Mouse (Mus musculus): ENCODE results near the gene Rabif. TPM values are rescaled to one million over a fixed set of nuclear protein-coding genes. Genes with fewer than 3 reads are reported as not detected.
"Not testable (repeated sequence)": the region's sequence is repeated elsewhere in the genome, so short reads cannot be mapped to it uniquely, and the experiment has no call there.

Gene Rabif
- polyA plus RNA-seq, 1 experiment, result 5.0 TPM

DNA sequence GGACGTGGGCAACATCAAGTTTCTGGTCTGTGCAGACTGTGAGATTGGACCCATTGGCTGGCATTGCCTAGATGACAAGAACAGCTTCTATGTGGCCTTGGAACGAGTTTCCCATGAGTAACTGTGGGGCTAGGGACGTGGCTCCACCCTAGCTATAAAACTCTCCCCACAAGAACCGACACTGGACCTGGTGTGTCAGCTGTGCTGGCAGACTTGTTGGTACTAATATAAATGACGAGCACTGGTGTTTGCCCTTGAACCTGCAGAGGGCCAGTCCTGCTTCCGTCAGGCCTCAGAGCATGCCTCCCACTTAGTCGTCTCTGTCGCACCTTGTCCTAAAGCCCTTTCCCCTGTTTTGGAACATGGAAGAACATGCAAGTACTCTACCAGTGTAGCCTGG is 11.8 kb downstream of the Rabif start:
- Histone ChIP-seq H3K36me3 (replicated peaks; ENCODE audit: low read length) (peaks cover 67% of the 10 kb centered on the region), H3K9me3 (no peaks in the 10 kb centered on the region), H3K4me3 (replicated peaks) (no peak overlapping the region), H3K27me3 (replicated peaks) (no peaks in the 10 kb centered on the region), H3K4me1 (peaks cover 35% of the 10 kb centered on the region)
- TF ChIP-seq FLI1 (IDR thresholded peaks at IDR 0.05; ENCODE audit: low read length) (no peak), GATA1 (IDR thresholded peaks at IDR 0.05; ENCODE audit: borderline replicate concordance, low read length) (no peak)

DNA sequence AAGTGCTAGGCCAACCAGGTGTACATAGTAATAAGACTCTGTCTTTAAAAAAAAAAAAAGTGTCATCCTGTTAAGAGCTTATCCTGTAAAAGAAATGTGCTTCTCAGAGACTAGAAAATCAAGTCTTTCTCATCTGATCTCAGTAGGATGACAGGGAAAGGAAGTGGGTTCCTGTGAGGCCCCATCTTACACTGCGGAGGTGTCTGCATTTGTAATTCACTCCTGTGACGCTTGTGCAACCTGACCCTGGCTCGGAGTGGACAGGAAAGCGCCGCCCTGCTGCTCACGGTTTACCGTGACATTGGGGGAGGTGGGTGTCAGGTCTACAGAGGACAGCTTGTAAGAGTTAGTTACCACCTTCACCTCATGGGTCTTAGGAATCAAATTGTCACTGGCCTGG is 15.6 kb downstream of the Rabif start:
- no peaks in the 10 kb centered on the region for H3K9me3 ChIP-seq
- H3K27me3 ChIP-seq (replicated peaks), result peaks cover 13% of the 10 kb centered on the region
- H3K4me1 ChIP-seq, result peaks cover 41% of the 10 kb centered on the region
- peaks cover 49% of the 10 kb centered on the region for H3K36me3 ChIP-seq (replicated peaks; ENCODE audit: low read length)
- TF ChIP-seq FLI1 (IDR thresholded peaks at IDR 0.05; ENCODE audit: low read length) (no peak), GATA1 (IDR thresholded peaks at IDR 0.05; ENCODE audit: borderline replicate concordance, low read length) (no peak)
- no peak overlapping the region for H3K4me3 ChIP-seq (replicated peaks)

DNA sequence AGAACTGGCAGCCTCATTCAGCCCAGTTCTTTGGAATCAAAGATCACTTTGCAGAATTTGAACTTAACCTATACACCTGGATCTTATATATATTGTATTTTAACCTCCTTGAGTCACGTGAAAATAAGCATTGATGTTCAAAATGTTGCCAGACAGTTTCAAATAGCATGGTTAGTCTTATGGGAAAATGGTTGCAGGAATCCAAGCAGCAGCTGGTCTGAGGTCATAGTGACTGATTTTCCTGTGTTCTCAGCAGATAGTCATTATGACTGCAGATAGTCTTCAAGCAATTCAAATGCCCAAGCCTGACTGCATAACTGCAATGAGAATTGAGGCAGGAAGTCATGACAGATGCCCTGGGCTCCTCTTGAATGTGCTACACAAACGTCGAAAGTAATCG is 17.7 kb downstream of the Rabif start:
- peaks cover 19% of the 10 kb centered on the region for H3K27me3 ChIP-seq (replicated peaks)

DNA sequence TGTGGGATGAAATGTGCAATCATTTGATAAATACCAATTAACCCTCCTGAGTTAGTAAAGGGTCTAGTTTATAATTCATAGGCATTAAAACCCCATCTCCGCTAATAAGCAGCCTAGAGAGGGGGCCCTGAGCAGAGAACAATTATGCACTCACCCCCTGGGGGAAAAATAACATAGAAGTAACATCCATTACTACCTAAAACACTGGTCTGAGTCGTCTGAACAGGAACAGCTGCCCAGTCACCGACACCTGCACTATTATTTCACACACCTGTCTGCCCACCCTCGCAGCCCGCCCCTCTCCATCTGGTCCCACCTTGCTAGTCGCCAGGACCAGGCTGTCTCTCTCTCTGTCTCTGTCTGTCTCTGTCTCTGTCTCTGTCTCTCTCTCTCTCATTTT is 18.1 kb downstream of the Rabif start:
- Histone ChIP-seq H3K36me3 (replicated peaks; ENCODE audit: low read length) (peaks cover 23% of the 10 kb centered on the region), H3K27me3 (replicated peaks) (peaks cover 19% of the 10 kb centered on the region), H3K4me1 (peaks cover 56% of the 10 kb centered on the region), H3K9me3 (no peaks in the 10 kb centered on the region), H3K4me3 (replicated peaks) (no peak overlapping the region)
- TF ChIP-seq GATA1 (IDR thresholded peaks at IDR 0.05; ENCODE audit: borderline replicate concordance, low read length) (no peak), FLI1 (IDR thresholded peaks at IDR 0.05; ENCODE audit: low read length) (no peak)

More for the DNA sequence above, 17.7 kb downstream of the Rabif start:
- peaks cover 27% of the 10 kb centered on the region for H3K36me3 ChIP-seq (replicated peaks; ENCODE audit: low read length)
- TF ChIP-seq FLI1 (IDR thresholded peaks at IDR 0.05; ENCODE audit: low read length) (no peak), GATA1 (IDR thresholded peaks at IDR 0.05; ENCODE audit: borderline replicate concordance, low read length) (no peak)
- no peak overlapping the region for H3K4me3 ChIP-seq (replicated peaks)
- H3K4me1 ChIP-seq, result peaks cover 52% of the 10 kb centered on the region
- no peaks in the 10 kb centered on the region for H3K9me3 ChIP-seq

DNA sequence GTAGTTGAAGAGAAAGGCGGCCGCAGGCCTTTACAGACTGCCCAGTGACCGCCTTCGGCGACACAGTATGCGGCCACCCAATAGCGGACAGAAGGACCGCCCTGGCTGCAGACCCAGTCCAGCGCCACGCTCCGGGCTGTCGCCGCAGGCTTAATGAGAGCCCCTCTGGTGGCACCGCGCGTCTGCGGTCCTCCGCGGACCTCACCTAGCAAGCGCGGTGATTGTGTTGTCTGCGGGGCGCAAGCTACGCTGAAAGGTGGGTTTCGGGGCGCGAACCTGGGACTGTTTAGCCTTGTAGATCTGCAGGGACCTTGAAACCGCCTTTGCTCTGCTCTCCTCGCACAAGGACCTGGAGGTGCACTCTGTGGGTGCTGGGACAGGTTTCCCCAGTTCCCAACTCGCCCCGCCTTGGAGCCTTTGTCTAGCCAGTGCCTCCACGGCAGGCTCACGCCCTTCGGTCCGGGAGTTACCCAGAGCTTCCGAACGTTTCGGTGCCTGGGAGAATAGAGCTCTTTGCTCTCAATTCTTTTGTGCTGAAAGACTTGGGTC is 18.9 kb downstream of the Rabif start:
- TF ChIP-seq GATA1 (IDR thresholded peaks at IDR 0.05; ENCODE audit: borderline replicate concordance, low read length), result no peak
- TF ChIP-seq FLI1 (IDR thresholded peaks at IDR 0.05; ENCODE audit: low read length), result no peak
- H3K4me1 ChIP-seq, result peaks cover 53% of the 10 kb centered on the region
- H3K36me3 ChIP-seq (replicated peaks; ENCODE audit: low read length), result peaks cover 15% of the 10 kb centered on the region
- no peaks in the 10 kb centered on the region for H3K9me3 ChIP-seq
- H3K27me3 ChIP-seq (replicated peaks), result peaks cover 19% of the 10 kb centered on the region
- H3K4me3 ChIP-seq (replicated peaks), result peak overlapping the region; percentile 85

DNA sequence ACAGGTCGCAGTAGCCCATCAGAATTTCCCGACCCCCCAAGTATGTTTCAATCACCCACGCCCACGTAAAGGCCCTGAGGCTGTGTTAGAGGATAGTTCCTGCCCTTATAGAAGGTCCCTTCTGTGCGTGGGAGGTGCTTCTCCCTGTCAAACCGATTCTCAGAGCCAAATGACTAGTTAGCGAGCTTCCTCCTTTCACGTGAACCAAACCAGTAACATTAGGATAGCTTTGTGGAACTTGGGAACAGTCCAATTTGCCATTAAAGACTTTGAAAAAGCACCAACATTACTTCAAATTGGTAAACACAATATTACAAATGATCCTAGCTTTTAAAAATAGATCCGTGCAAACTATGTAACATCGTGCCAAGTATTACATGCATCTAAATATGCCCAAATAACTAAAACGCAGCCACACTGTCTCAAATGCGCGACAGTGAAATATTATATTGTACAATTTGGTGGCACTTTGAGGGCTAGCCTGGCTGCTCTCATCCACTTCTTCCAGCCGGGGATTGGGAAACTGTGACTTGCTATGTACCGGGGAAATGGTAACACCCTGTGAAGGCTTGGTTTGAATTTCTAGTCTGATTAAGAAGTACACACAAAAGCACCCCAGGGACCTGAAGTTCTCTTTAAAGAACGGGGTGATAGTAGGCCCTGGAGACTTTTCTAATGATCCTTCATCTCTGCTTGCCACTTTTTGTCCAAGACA is 19.6 kb downstream of the Rabif start:
- Histone ChIP-seq H3K4me1 (peaks cover 57% of the 10 kb centered on the region), H3K9me3 (no peaks in the 10 kb centered on the region), H3K36me3 (replicated peaks; ENCODE audit: low read length) (peaks cover 13% of the 10 kb centered on the region), H3K27me3 (replicated peaks) (peaks cover 19% of the 10 kb centered on the region), H3K4me3 (replicated peaks) (peak overlapping the region; percentile 85)
- no peak for TF ChIP-seq GATA1 (IDR thresholded peaks at IDR 0.05; ENCODE audit: borderline replicate concordance, low read length)
- no peak for TF ChIP-seq FLI1 (IDR thresholded peaks at IDR 0.05; ENCODE audit: low read length)

DNA sequence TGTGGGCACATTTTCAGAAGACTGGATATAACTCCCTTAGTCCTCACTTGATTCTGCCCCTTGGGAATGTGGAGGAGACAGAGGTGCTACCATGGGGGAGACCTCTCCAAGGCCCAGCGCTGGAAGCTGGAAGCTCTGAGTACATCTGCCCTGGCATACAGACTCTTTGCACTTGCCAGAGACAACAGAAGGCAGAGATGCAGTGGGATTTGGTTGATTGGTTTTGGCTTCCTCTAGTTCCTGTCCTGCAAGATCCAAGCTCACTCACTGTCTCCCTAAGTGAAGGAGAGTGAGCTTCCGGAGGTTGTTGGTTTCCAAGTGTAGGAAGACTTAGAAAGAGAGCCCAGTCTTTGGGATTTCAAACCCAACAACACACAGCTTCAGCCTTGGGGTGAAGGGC is 21.4 kb downstream of the Rabif start:
- TF ChIP-seq FLI1 (IDR thresholded peaks at IDR 0.05; ENCODE audit: low read length) (no peak), GATA1 (IDR thresholded peaks at IDR 0.05; ENCODE audit: borderline replicate concordance, low read length) (no peak)
- Histone ChIP-seq H3K9me3 (no peaks in the 10 kb centered on the region), H3K36me3 (replicated peaks; ENCODE audit: low read length) (no peaks in the 10 kb centered on the region), H3K4me1 (peaks cover 62% of the 10 kb centered on the region), H3K27me3 (replicated peaks) (peaks cover 19% of the 10 kb centered on the region), H3K4me3 (replicated peaks) (no peak overlapping the region)

DNA sequence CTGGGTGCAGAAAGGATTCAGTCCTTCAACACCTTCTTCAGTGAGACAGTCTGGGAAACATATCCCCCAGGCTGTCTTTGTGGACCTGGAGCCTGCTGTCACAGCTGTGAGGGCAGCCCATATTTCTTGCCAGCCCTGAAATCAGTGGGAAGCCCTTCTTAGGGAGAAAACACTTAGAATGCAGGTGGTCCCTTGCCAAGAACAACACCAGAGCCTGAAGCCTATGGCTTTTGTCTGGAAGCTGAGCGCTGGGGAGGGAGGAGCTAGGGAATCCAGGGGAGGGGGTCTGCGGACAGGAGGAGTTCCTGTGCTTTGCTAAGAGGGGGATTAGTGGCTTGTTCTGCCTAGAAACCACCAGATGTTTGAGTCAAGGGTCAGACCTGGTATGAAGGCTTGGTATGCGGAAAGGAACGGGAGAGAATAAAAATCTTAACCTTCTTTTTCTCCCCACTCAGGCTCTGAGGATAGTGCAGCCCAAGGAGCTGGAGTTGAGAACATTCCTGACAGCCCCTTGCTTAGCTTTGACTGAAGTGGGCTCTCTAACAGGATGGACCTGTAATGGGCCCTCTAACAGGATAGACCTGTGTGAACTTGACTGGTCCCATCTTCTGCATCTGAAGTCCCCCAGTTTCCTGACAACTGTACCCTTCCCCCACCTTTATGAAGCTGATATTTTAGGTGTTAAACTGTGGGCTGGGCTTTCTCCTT is 22.2 kb downstream of the Rabif start:
- H3K36me3 ChIP-seq (replicated peaks; ENCODE audit: low read length), result no peaks in the 10 kb centered on the region
- peaks cover 67% of the 10 kb centered on the region for H3K4me1 ChIP-seq
- TF ChIP-seq GATA1 (IDR thresholded peaks at IDR 0.05; ENCODE audit: borderline replicate concordance, low read length) (no peak), FLI1 (IDR thresholded peaks at IDR 0.05; ENCODE audit: low read length) (no peak)
- H3K27me3 ChIP-seq (replicated peaks), result peaks cover 19% of the 10 kb centered on the region
- no peak overlapping the region for H3K4me3 ChIP-seq (replicated peaks)
- H3K9me3 ChIP-seq, result no peaks in the 10 kb centered on the region

DNA sequence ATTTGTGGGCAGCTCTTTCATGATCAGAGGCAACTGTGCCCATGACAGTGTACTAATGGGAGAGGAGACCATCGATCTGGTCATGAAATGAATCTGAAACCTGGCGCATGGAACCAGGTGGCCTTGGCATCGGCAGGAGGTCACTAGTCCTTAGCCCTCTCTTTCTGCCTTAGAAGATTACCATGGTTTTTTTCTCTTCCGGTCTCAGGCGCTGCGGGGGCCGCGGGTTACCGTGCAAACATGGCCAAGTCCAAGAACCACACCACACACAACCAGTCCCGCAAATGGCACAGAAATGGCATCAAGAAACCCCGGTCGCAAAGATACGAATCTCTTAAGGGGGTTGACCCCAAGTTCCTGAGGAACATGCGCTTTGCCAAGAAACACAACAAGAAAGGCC is 23.4 kb downstream of the Rabif start:
- peaks cover 74% of the 10 kb centered on the region for H3K4me1 ChIP-seq

DNA sequence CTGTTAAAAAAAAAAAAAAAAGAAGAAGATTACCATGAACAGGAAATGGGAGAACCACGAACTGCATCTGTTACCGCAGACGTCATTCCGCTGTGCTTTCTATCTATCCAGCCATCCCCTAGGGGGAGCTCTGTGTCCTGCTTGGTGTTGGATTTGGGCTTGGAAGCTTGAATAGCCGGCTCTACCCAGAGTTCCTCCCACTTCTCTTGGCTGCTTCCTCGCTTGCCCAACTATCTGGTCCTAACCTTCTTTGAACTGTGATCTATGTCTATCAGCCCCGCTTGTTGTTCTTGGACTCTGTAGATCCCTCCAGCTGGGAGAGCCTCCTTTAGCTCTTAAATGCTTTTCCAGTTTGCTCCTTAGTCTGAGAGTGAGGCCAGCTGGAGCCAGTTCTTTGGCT is 24.2 kb downstream of the Rabif start:
- peak overlapping the region; percentile 50 for H3K4me3 ChIP-seq (replicated peaks)
- peaks cover 67% of the 10 kb centered on the region for H3K4me1 ChIP-seq
- H3K9me3 ChIP-seq, result no peaks in the 10 kb centered on the region
- no peaks in the 10 kb centered on the region for H3K36me3 ChIP-seq (replicated peaks; ENCODE audit: low read length)
- H3K27me3 ChIP-seq (replicated peaks), result peaks cover 11% of the 10 kb centered on the region
- TF ChIP-seq FLI1 (IDR thresholded peaks at IDR 0.05; ENCODE audit: low read length) (peak; percentile 47; the same call in 1 of the 2 replicates), GATA1 (IDR thresholded peaks at IDR 0.05; ENCODE audit: borderline replicate concordance, low read length) (no peak; the same call in 2 of the 3 replicates)

More for the DNA sequence above, 23.4 kb downstream of the Rabif start:
- Histone ChIP-seq H3K4me3 (replicated peaks) (peak overlapping the region; percentile 73), H3K27me3 (replicated peaks) (peaks cover 17% of the 10 kb centered on the region)
- not testable (repeated sequence) for H3K9me3 ChIP-seq; H3K36me3 ChIP-seq (replicated peaks; ENCODE audit: low read length)

DNA sequence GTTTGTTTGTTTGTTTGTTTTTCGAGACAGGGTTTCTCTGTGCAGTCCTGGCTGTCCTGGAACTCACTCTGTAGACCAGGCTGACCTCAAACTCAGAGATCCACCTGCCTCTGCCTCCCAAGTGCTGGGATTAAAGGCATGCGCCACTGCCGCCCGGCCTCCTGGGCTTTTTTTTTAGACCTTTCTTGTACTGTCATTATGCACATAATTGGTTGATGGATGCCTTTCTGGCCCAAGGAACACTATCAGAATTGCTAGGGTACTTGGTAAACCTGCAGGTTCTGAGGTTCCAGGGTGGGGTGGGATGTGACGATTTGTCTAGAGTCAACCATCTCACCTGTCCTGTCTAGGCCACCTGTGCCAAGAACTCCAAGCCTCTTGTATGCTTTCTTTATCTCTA is 24.8 kb downstream of the Rabif start:
- H3K4me3 ChIP-seq (replicated peaks), result not testable (repeated sequence)

More for the DNA sequence above, 24.8 kb downstream of the Rabif start:
- not testable (repeated sequence) for H3K27me3 ChIP-seq (replicated peaks); H3K36me3 ChIP-seq (replicated peaks; ENCODE audit: low read length); H3K9me3 ChIP-seq
- peaks cover 68% of the 10 kb centered on the region for H3K4me1 ChIP-seq
